Mouse (Mus musculus): Measurements from ENCODE around the gene Adamtsl4. TPM values are rescaled to one million over a fixed set of nuclear protein-coding genes. Genes with fewer than 3 reads are reported as not detected.
"Not testable (repeated sequence)": the region's sequence is repeated elsewhere in the genome, so short reads cannot be mapped to it uniquely, and the experiment has no call there.

The Adamtsl4 gene
- total RNA-seq, 1 experiment from 2014 or later, result 0.47 TPM

- ATAC-seq (ENCODE audit: extremely low read depth, insufficient number of reproducible peaks, low FRiP score, poor library complexity, severe bottlenecking), result no peak
Measured at GRCm38 (mm10) chr3:95703276-95703675, 15.6 kb upstream of the Adamtsl4 start.

GRCm38 (mm10) chr3:95701877-95702540, 14.3 kb upstream of the Adamtsl4 start:
- no peak for ATAC-seq (ENCODE audit: extremely low read depth, insufficient number of reproducible peaks, low FRiP score, poor library complexity, severe bottlenecking)

GRCm38 (mm10) chr3:95701085-95701484, 13.4 kb upstream of the Adamtsl4 start:
- ATAC-seq (ENCODE audit: extremely low read depth, insufficient number of reproducible peaks, low FRiP score, poor library complexity, severe bottlenecking), result no peak

GRCm38 (mm10) chr3:95700233-95700681, 12.5 kb upstream of the Adamtsl4 start:
- ATAC-seq (ENCODE audit: extremely low read depth, insufficient number of reproducible peaks, low FRiP score, poor library complexity, severe bottlenecking), result no peak

GRCm38 (mm10) chr3:95698286-95698685, 10.6 kb upstream of the Adamtsl4 start:
- ATAC-seq (ENCODE audit: extremely low read depth, insufficient number of reproducible peaks, low FRiP score, poor library complexity, severe bottlenecking), result no peak

- no peak for ATAC-seq (ENCODE audit: extremely low read depth, insufficient number of reproducible peaks, low FRiP score, poor library complexity, severe bottlenecking)
Measured at GRCm38 (mm10) chr3:95696360-95696759, 8.6 kb upstream of the Adamtsl4 start.

GRCm38 (mm10) chr3:95695796-95696195, 8.1 kb upstream of the Adamtsl4 start:
- ATAC-seq (ENCODE audit: extremely low read depth, insufficient number of reproducible peaks, low FRiP score, poor library complexity, severe bottlenecking), result no peak

GRCm38 (mm10) chr3:95694808-95695703, 7.3 kb upstream of the Adamtsl4 start:
- ATAC-seq (ENCODE audit: extremely low read depth, insufficient number of reproducible peaks, low FRiP score, poor library complexity, severe bottlenecking), result no peak

GRCm38 (mm10) chr3:95693821-95694807, 6.4 kb upstream of the Adamtsl4 start:
- peak; percentile 38; the same call in 1 of the 2 replicates for ATAC-seq (ENCODE audit: extremely low read depth, insufficient number of reproducible peaks, low FRiP score, poor library complexity, severe bottlenecking)

GRCm38 (mm10) chr3:95692677-95693076, 5.0 kb upstream of the Adamtsl4 start:
- ATAC-seq (ENCODE audit: extremely low read depth, insufficient number of reproducible peaks, low FRiP score, poor library complexity, severe bottlenecking), result no peak

GRCm38 (mm10) chr3:95690552-95690951, 2.8 kb upstream of the Adamtsl4 start:
- not testable (repeated sequence) for ATAC-seq (ENCODE audit: extremely low read depth, insufficient number of reproducible peaks, low FRiP score, poor library complexity, severe bottlenecking)

GRCm38 (mm10) chr3:95689940-95690339, 2.2 kb upstream of the Adamtsl4 start:
- no peak for ATAC-seq (ENCODE audit: extremely low read depth, insufficient number of reproducible peaks, low FRiP score, poor library complexity, severe bottlenecking)

GRCm38 (mm10) chr3:95689171-95689915, 1.6 kb upstream of the Adamtsl4 start:
- no peak for ATAC-seq (ENCODE audit: extremely low read depth, insufficient number of reproducible peaks, low FRiP score, poor library complexity, severe bottlenecking)

- no peak for ATAC-seq (ENCODE audit: extremely low read depth, insufficient number of reproducible peaks, low FRiP score, poor library complexity, severe bottlenecking)
Measured at GRCm38 (mm10) chr3:95687168-95687523, 571 bp downstream of the Adamtsl4 start.

GRCm38 (mm10) chr3:95686492-95687167, 1.1 kb downstream of the Adamtsl4 start:
- no peak for ATAC-seq (ENCODE audit: extremely low read depth, insufficient number of reproducible peaks, low FRiP score, poor library complexity, severe bottlenecking)

GRCm38 (mm10) chr3:95685701-95686100, 2.0 kb downstream of the Adamtsl4 start:
- no peak for ATAC-seq (ENCODE audit: extremely low read depth, insufficient number of reproducible peaks, low FRiP score, poor library complexity, severe bottlenecking)

- no peak for ATAC-seq (ENCODE audit: extremely low read depth, insufficient number of reproducible peaks, low FRiP score, poor library complexity, severe bottlenecking)
Measured at GRCm38 (mm10) chr3:95685301-95685700, 2.4 kb downstream of the Adamtsl4 start.

GRCm38 (mm10) chr3:95684846-95685245, 2.9 kb downstream of the Adamtsl4 start:
- no peak for ATAC-seq (ENCODE audit: extremely low read depth, insufficient number of reproducible peaks, low FRiP score, poor library complexity, severe bottlenecking)

Measured in neutrophil, adult 5-6 weeks (primary cell).